Mouse (Mus musculus): ENCODE data around the gene Emg1.
A peak's percentile ranks its signal among the peaks of the same experiment; 100 is the strongest.

Emg1 gene

DNA sequence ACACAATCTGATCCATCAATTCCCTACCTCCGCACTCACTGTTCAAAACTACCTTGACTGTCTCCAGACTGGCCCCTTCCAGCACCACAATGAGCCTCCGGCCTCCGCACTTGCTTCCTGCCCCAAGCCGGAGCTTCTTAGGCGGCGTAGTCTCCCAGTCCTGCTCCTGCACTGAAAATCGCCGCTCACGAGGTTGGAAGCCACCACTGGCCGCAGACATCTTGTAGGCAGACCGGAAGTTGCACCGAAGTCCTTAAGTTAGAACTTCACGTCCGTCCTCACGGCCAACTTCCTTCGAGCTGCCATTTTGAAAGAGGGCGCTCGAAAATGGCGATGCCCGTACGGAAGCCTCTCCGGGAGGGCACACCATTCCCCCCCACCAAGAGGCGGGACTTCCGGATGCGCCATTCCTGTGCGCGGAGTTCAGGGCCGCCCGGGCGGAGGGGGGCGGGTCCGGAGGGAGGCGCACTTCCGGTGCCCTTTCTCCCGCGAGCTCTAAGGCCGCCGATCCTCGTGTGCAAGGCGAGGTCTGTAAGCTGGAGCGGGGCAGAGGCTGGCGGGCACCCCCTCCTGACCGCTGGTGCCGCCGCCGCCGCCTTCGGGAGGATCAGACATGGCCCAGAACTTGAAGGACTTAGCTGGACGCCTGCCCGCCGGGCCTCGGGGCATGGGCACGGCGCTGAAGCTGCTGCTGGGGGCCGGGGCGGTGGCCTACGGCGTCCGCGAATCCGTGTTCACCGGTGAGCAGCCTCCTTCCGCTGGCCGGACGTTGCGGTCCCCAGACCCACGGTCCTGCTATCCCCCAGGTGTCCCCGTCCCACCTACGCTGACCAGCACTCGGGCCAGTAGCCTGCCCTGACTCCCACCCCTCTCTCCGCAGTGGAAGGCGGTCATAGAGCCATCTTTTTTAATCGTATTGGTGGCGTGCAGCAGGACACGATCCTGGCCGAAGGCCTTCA is at the start of gene Emg1, which contains the start of gene Phb2:
TSS of gene Emg1 (minus strand) at position 355 of the 959 bp plus-strand sequence.
TSS of gene Phb2 (plus strand) at position 513 of the 959 bp plus-strand sequence.
- DNase-seq (ENCODE audit: low spot score), result peak; percentile 100

DNA sequence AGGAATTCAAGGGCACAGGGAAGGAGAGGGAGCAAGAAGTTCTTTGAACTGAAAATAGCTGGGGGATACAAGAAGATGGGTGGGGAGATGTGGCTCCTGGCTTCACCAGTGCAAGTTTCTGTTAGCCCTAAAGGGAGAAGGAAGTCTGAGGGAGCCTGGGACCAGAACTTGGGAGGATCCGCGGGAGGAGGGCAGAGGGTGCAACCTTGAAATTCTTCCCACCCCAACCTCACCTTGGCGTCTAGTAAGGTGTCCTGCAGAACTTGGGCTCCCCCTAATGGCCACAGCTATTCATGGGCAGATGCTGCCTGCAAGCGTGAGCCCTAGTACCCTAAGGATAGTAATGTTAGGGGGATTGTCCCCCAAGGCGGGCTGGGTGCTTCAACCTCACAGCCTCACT is 47.3 kb upstream of the Emg1 start:
- DNase-seq (ENCODE audit: low spot score), result peak; percentile 93

DNA sequence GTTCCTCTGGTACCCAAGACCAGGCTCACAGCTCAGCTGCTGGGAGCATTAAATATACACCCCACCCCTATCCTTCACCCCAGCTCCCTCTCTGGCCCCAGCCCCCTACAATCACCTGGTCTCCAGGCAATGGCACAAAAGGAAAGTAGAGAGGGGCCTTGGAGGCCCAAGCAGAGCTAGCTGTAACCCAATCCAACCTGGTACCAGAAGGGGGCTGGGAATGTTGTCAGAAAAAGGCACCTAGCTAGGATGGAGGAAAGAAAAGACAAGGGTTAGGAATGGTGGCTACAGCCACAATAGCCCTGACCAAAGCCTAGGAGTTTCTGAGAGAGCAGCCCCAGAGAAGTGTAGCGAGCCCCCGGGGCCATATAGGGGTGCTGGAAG is 46.9 kb upstream of the Emg1 start:
- peak; percentile 53 for DNase-seq (ENCODE audit: low spot score)

DNA sequence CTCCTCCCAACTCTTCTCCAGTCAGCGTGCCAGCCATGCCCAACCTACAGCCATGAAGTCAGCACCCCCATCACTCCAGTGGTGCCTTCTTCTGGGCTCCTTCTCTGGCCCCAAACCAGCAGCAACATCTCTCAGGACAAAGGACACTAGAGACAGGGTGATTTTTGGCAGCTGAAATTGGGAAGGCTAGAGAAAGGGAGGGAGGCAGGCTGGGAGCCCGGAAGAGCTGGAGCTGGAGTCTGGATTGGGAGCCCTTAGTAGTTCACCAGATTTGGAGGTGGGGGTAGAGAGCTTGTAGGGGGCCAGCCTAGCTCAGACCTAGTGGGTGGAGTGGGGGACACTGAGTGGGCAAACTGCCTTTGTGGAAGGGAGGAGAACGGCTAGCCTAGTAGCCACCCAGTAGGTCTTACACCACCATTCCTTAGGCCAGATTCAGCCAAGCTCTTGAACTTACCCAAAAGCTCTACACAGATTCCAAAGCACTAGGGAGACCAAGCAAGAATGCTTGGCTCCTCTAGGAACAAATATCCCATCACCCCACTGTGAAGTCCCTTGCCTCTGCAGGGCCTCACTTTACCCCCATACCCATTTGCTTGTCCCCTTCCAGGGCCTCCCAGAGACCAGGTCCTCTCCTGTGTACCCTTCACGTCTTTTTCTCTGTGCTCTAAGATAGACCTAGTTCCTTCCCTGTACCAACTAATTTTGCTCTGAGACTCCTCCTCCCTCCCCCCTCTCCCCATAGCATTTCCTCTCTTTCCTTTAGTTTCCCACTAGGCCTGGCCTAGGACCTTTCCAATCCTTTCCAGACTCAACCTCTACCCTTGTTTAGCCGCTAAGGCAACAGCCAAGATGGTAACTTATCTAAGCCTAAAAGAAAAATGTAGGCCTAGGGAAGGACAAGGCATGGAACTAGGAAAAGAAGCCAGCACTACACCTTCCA is 46.2 kb upstream of the Emg1 start:
- peak; percentile 97 for DNase-seq (ENCODE audit: low spot score)

DNA sequence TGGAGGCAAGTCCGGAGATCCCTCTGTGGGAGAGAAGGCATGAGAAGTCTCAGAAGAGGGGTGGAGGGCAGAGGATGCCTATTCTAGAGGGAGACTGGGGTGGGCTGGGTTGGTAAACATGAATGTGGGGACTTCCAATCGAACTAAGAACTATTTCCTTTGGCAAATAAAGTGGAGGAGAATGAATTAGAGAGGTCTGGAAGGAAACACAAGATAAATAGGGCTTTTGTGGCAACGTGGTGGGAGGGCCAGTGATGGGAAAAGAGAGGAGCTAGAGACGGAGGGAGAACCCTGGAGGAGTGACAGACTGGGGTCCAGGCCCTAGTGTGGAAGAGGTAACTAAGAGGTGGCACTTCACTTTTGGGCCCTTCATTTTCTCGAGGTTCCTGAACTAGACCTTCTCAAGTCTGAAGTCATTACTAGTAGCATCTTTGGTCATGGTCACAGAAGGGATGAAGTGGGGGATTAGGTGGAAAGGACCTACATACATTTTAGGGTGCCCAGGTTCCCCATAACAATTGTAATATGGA is 45.4 kb upstream of the Emg1 start:
- no peak for DNase-seq (ENCODE audit: low spot score)

DNA sequence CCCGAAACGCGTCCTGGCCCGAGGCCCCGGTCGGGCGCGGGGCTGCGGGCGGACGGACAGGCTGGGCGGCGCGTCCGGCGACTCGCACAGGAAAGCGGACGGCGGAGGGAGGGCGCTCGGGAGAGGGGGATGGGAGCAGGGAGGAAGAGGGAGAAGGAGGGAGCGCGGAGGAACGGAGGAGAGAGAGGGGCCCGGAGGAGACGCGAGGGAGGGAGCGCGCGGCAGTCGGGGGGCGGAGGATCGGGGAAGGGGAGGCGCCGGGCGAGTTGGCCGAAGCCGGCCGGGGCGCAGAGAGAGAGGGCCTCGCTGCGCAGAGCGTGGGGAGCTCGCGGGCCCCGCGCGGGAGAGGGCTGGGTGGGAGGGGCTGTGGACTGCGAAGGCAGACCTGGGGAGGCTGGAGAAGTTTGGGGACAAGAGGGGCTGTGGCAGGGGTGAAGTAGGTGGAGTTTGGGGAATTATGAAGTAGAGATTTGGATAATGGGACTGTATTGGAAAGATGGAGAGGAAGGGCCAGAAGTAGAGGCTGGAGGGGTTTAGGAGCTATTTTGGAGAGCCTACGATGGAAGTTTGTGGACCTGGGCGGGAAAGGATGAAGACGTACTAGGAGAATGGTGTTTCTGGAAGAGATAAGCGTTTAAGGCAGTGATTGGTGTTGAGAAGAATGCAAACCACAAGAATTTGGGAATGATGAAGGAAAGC is 44.8 kb upstream of the Emg1 start:
- peak; percentile 88 for DNase-seq (ENCODE audit: low spot score)

DNA sequence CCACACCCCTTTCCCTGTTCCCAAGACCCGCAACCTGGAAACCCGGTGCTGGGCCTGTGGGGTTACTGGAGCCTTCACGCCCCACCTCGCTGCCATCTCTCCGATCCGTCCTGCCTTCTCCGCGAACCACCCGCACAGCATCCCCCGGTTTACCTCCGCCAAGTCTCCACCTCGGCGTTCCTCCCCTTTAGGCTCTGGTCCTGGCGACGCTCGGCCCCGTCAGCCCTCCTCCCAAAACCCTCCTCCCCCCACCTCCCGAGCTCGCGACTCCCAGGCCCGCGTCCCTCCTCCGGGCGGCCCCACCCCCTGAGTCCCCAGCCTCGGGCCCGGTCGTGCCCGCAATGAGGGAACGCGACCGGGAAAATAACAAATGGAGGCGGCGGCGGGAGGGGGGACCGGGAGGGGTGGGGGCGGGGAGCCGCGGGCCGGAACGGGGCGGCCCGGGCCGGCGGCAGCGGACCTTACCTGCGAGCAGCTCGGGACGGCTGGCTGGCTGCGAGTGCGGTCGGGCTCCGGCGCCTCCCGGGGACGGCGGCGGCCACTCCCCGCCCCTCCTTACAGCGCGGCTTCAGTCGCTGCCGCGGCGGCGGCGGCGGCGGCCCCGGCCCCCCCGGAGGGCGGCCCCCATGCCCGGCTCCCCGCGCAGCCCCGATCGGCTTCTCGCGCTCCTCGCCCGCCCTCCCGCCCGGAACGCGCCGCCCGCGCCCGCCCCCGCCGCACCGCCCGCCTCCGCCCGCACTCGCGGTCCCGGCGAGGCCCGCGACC is 44.0 kb upstream of the Emg1 start, which contains the start of the genes Gm45234 and Atn1:
TSS of gene Gm45234 (minus strand) at position 191 of the 765 bp plus-strand sequence.
TSS of gene Atn1 (minus strand) at position 694 of the 765 bp plus-strand sequence.
- peak; percentile 76 for DNase-seq (ENCODE audit: low spot score)

DNA sequence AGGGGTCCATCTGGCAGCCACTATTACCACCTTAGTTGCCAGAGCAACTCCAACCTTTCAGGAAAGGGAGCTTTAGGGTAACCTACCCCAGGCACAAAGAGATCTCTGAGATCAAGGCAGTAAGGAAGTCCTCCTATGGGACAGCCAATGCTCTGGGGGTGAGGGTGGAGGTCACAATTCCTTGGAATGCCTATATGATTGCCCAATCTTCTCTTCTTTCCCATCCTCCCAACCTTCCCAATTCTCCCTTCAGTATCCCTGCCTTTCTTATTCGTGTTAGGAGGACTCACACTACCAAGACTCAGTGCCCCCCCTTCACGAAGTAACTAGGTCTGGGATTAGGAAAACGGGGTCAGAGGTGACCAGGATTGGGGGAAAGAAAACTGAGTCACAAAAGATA is 43.3 kb upstream of the Emg1 start:
- DNase-seq (ENCODE audit: low spot score), result peak; percentile 64

DNA sequence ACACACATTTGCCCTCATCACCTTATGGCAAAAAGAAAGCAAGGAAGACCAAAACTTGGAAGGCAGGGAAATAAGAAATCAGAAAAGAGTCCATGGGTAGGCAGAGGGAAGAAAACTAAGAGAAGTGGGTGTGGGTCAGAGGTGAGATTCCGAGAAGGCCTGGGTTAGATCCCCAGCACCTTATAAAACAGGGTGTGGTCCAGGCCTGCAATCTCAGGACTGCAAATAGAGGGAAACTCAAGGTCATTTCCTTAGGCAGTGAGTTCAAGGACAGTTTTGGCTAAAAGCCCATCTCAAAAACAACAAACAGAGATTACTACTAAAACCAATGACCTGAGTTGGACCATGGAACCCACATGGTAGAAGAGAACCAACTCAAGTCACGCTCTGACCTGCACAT is 41.9 kb upstream of the Emg1 start:
- no peak for DNase-seq (ENCODE audit: low spot score)

DNA sequence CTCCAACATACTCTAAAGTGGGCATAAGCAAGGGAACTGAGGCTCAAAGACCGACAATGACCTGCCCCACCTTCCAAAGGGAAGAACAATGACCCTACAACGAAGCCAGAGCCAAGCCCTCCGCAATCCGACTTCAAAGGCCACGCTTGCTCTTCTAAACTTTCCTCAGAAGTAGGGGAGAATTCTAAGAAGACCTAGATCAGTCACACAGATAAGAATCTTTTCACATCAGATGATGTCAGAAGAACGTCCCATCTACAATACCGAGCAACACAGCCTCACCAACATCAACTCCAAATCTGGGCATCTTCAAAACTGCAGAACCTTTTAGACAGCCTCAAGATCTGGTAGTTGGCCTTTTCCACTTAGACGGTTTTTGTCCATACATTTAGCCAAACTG is 38.4 kb upstream of the Emg1 start:
- no peak for DNase-seq (ENCODE audit: low spot score)

DNA sequence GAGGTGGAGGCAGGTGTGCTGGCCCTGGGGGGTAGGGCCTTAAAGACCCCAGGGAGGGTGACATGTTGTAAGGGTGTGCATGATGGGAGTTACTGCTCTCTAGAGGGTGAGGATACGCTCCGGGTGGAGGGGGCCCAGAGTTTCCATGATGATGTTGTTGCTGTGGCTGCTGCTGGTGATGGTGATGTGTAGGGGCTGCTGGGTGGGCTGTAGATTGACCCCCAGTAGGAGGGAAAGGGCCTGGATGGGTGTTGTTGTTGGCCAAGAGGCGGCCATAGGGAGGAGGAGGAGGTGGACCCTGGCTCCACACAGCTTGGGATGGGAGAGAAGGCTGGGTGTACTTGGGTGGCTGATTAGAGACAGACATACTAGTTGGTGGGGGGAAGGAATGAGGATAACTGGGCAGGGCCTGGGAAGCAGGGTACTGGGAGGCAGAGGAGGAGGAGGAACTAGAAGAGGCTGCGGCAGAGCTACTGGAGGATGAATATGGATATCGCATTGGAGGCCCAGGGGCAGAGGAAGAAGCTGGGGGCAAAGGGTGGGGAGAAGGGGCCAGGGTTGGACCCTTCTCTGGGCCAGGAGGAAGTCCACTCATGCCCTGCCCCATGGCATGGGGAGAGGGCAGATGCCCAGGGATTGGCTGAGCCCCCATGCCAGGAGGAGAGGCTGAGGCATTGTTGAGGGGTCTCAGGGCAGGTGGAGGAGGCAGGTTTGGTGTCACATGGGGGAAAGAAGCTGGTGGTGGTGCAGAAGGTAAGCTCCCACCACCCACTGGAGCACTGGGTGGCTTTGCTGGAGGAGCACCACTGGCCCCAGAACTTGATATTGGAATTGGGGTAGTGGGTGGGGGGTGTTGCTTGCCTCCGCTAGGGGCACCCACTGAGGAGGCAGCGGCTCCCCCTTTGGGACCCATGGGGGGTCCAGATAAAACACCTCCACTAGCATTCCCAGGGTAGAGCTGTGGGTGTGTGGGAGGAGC is 35.0 kb upstream of the Emg1 start:
- DNase-seq (ENCODE audit: low spot score), result no peak

DNA sequence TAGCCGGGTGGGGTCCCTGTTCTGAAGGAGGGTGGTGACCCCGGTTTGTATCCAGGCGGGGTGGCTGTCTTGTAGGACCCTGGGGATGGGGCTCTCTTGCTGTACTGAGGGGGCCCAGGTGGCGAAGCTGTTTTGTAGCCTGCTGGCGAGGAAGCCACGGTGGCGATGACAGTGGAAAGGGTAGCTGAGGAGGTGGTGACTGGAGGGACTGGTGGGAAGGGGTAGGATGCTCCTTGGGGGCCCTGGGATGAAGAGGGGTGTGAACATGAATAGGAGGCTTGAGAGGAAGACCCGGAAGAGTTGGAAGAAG is 34.3 kb upstream of the Emg1 start:
- no peak for DNase-seq (ENCODE audit: low spot score)

DNA sequence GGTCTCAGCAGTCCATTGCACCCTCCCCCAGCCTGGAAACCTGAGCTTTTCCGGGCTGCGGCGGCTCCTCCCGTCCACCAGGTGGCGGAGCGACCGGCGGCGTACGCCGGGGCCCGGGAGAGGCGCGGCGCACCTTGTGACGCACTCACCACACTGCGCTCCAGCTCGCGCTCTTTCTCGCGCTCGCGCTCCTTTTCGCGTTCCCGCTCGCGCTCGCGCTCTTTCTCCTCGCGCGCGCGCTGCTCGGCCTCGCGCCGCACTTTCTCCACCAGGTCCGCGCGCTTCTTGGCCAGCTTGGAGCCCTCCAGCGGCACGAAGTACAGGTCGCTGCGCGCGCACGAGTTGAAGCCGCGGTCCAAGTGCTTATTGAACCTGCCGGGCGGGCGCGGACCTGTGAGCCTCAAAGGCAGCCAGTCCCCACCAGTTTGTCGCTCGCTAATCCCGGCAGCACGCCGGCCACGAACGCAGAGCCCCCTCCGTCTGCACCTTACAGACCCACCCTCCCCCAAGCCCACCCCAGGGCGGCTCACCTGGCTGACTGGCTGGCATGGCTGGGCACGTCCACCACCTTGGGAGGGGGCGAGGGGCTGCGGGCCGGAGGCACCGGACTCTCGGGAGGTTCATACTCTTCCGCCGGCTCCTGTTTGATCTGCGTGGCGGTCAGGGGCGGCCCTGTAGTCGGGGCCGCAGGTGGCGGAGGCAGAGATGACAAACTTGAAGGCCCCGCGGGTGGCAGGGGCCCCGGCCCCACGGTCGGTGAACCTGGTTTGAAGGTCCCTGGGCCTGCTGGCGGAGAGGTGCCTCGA is 33.7 kb upstream of the Emg1 start:
- no peak for DNase-seq (ENCODE audit: low spot score)

DNA sequence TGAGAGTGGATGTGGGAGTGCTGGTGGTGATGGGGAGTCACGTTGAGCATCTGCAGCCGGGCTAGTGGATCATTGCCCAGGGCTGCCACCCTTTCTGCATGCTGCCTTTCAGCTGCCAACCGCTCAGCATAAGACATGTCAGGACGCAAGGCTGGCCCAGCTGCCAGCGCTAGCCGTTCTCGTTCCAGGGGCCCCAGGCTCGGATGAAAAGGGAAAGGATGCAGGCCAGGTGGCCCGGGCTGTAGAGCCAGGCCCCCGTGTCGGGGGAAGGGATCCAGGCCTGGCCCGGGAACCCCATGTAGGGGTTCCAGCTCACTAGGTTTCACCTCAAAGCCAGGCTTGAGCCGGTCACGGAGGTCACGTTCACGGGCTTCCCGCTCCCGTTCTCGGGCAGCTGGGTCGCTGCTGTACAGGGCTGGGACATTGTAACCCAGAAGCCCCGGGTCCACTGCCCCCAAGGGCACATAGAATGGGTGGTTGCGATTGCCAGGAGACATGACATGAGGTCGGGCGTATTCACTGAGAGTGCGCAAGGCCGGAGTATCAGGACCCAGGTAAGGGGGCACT is 32.9 kb upstream of the Emg1 start:
- DNase-seq (ENCODE audit: low spot score), result no peak

DNA sequence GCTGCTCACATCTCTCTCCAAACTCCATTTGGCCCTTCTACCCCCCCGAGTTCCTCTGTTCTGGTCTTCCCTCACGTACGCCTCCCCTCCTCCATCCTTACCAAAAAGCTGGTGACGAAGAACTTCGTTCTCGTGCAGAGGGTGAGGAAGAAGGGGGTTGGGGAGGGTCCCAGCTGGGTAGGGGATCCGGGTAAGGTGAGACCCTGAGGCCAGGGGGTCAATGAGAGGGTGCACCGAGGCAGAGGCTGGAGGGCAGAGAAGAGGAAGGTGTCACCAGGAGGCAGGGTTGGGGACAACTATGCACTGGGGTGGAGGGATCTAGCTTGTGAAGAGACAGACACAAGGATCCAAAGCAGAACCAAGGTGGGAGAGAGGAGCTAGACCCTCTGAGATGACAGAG is 31.7 kb upstream of the Emg1 start:
- no peak for DNase-seq (ENCODE audit: low spot score)

DNA sequence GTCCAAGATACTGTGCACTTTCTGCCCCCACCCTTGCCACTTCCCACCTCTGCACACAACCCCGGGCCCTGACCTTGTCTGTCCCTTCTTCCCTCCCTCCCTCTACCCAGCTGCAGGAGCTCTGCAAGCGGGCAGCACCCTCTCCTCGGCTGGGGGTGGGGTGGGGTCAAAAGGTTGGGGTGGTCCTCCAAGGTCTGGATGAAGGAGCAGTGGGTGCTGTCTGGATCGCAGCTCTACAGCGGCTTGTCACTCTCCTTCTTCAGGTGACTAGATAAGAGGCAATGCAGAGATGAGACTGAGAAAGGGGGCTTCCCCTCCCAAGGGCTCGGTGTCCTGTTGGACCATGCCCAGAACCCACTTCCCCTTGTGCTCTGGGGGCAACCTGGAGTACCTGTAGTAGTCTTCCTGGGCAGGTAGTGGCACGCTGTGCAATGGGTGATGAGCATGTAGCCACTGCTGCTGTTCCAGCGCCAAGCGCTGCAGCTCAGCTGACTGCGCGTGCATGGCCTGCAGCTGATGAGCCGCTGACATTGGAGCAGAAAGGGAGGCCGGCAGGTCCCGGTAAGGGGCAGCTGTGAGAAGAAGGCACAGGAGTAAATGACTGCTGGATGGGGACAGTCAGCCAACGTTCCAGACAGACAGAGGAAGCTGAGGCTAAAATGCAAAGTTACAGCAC is 31.0 kb upstream of the Emg1 start:
- no peak for DNase-seq (ENCODE audit: low spot score)

DNA sequence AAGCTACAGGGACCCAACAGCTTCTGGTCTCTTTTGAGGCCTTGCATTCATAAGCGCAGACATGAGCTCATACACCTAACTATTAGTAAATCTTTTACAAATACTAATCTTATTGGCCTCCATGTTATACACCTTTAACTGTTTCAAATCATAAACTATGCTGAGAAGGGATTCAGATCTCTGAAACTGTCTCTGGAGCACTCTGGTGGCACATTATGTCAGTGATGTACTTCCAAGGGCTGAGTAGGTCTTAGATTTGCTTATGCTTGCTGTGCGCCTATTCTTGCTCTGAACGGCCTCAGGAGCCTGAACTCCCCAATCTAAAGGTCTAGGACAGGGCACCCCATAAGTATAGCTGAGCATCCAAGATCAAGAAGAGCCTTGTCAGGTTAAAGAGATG is 29.9 kb upstream of the Emg1 start:
- DNase-seq (ENCODE audit: low spot score), result no peak

Data from adipocyte (in vitro differentiated cells).